Mouse (Mus musculus) A20 (cell line): ENCODE data around the gene Adamtsl3.

Experiments
- DNase-seq: peaks from one replicate; pipeline ENCODE4 v3.0.0-alpha.2; 2011; ENCODE audit warnings: low read depth, low spot score

Adamtsl3 gene

DNA sequence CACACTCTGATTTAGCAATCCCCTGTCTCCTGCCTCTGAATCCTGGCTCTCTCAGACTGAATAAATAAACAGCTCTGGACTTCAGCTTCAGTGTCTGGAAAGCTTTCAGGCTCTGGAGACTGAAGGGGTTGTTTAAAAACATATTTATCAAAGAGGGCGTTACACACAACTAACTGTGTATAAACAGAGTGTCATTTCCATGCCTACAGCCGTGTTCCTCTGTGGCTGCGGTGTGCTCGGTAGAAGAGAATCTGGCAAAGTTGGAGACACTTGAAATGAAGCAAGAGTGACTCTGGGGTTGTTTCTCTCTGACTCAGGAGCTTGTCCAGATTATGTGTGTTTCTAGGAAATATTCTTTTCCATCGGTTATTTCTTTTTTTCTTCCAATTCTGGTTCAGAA is 167.0 kb downstream of the Adamtsl3 start:
- no peak for DNase-seq

DNA sequence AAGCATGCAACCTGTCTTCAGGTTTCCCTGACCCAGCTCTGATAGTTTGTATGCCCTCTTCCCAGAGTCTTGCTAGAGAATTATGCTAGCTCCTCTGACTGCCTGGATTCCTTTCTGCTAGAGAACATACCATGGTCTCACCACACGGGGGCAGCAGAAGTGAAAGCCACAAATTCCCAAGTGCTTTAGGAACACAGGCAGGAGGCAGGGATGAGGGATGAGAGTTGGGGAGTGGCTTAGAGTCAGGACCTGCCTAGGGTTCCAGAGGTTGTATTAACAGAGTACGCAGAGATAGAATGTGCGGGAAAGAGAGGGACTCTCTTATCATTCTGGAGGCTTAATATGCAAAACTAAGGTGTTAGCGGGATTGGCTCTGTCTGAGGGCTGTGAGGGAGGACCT is 168.6 kb downstream of the Adamtsl3 start:
- peak; percentile 17 for DNase-seq

- no peak for DNase-seq
These were observed 195.1 kb downstream of the Adamtsl3 start for GRCm38 (mm10) chr7:82530583-82530982.

DNA sequence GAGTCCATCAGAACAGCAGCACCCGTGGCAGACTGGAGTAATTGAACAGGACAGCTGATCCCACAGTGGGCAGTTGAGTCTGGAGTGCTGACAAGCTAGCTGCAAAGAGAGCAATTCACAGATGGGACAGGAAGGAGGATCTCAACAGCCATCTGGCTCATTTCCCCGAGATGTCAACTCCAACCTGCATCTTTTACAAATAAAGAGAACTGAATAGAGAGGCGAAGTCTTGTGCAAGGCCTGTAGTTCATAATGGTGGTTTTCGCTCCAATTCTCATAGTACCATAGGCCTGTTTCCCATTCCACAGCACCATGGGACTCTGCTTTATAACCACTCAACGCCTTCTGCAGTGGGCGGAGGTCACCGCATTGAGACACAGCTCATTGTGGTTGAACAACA is 195.9 kb downstream of the Adamtsl3 start:
- DNase-seq, result no peak

GRCm38 (mm10) chr7:82533188-82533587 is 197.7 kb downstream of the Adamtsl3 start:
- DNase-seq, result peak; percentile 34

DNA sequence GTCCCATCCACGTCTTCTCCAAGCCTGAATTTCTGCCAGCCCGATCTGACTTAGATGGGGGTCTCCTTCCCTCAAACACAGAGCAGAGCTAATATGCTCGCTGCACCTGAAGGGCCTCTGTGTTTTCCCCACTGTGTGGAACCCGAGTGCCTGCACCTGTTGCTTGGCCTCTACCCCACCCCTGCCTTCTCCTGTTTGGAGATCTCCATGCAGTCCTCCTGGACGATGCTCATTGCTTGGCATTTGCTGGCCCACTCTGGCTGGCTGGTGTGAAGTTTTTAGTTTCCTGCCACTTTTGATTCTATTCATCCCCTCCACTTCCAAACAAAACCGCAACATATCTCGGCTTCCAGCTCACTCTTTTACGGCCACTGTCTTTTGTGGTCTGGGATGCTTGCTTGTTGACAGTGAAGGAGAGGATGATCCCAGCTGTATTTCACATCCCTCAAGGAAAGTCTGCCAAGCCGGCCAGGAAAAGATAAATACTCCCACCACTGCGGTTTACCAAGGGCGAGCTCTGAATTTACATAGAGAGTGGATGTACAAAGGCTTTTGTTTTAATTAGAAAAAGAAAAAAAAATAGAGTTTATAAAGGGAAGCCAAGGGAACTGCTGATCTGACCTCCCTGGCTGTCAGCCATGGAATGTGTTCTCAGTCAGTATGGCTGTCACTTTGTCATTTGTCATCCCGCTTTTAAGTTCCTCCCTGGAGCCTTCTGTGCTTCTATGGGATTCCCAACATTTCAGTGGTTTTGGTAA is 198.4 kb downstream of the Adamtsl3 start:
- DNase-seq, result no peak

GRCm38 (mm10) chr7:82544390-82544919 is 209.0 kb downstream of the Adamtsl3 start:
- no peak for DNase-seq

DNA sequence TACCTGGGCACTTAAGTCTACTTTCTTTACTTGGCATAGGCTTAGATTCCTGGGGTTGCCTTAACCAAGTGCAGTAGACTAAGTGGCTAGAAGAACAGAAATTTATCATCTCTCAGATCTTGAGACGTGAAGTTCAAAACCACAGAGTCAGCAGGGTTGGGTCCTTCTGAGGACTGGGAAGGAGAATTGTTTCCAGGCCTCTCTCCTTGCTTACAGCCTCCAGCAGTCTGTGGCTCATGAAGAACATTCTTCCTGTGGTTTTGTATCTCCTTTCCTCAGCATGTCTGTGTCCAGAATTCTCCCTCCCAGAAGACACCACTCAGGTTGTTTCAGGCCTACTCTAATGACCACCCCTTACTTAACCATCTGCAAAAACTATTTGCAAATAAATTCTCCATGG is 216.5 kb downstream of the Adamtsl3 start:
- no peak for DNase-seq

DNA sequence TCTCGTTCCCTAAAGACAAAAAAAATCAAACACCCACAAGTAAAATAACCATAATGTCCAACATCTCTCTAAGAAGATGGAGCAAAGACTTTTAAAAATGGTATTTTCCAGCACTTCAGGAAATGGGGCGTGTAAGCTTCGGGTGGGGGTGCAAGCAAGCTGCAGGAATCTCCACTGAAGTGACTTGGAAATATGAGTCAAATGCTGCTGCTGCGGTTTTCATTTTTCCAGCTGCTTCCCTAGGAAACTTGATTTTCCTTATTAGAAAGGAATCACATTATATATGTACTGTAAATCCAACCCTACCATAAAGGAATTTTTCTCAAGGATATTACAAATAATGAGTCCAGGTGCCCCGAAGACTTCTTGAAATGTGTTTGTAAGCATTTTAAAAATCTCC is 220.3 kb downstream of the Adamtsl3 start:
- DNase-seq, result no peak

DNA sequence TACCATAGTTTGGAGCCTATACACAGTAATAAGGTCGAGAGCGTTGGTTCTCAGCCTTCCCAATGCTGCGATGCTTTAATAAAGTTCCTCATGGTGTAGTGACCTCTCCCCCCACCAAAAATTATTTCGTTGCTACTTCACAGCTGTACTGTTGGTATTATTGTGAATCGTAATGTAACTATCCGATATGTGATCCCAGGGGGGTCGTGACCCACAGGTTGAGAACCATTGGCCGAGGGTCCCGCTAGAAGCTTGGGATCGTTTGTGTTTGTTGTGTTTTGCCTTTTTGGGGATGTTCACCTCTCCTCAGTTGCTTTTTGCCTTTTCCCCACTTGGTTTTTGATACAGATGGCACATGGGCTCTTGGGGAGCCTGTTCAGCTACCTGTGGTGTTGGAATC is 220.9 kb downstream of the Adamtsl3 start:
- DNase-seq, result no peak

GRCm38 (mm10) chr7:82557111-82557510 is 221.6 kb downstream of the Adamtsl3 start:
- DNase-seq, result no peak

- peak; percentile 34 for DNase-seq
These were observed 231.2 kb downstream of the Adamtsl3 start for GRCm38 (mm10) chr7:82566688-82567087.

DNA sequence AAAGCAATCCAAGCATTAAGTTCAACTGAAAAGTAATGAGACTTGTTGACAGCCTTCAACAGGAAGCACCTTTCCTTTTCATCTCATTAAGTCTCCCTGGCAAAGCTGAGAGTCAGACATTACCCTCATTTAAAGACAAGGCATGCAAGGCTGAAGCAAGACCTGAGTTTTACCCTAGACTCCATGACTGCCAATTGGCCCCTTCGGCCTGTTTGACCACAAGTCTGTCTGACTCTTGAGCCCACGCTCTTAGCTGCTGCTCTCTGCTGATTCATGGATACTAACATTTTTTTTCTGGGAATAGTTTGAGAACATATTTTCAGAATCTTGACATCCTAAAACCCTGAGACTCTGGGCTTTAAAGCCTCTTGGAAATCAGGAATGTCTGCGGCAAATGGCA is 232.3 kb downstream of the Adamtsl3 start:
- no peak for DNase-seq

DNA sequence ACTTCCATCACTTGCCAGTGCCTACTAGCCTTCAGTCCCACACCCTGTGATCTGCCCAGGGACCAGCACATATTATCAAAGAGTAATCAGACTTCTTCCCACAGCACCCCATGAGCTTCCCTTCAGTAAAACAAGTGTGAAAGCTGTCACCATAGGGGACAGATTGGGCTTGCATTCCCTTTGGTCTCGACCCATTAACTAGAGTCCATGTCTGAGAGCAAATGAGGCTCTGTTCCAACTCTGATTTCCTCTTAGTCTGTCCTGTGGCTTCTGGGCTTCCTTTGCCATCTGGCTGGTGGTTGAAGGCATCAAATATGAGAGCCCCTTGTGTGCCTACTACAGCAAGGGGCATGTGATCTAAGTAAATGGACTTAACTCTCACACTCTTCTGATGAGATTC is 237.5 kb downstream of the Adamtsl3 start:
- no peak for DNase-seq

DNA sequence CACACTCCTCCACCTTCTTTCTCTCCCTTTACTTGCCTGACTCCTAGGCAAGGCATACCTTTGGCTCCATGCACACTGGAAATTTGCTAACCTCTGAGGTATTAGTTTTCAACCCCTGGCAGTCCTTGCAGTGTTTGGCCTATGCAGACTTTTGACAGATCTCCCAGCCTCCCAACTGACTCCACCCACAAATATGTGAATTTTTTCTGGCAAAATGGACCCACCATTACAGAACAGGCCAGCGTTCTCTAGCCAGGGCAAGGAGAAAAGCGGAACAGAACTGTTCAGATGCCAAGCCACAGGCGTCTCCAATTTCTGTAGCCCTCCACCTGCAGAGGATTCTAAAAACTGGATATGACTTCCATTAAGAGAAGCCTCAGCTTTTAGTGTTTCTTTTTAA is 244.5 kb downstream of the Adamtsl3 start:
- no peak for DNase-seq

- peak; percentile 10 for DNase-seq
These were observed 246.3 kb downstream of the Adamtsl3 start for GRCm38 (mm10) chr7:82581802-82582201.

GRCm38 (mm10) chr7:82582534-82582933 is 247.0 kb downstream of the Adamtsl3 start:
- no peak for DNase-seq

DNA sequence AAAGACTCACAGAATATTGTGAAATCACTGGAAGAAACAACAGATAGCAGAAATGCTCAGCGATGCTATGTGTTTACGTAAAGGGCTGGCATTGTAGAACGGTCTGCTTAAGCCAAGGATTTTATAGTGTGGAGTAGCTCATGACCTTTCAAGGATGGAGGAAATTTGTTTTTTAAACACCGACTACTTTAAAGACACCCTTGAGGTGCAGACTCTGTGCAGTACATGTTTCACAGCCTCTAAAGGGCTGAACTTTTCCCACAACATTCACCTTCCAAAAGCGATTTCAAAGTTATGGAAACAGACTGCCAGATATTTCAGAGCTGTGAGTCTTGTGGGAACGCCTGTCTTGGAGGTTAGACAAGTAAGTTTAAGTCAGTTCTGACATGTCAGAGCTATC is 255.4 kb downstream of the Adamtsl3 start:
- DNase-seq, result no peak

- no peak for DNase-seq
These were observed 266.5 kb downstream of the Adamtsl3 start for GRCm38 (mm10) chr7:82602008-82602407.

DNA sequence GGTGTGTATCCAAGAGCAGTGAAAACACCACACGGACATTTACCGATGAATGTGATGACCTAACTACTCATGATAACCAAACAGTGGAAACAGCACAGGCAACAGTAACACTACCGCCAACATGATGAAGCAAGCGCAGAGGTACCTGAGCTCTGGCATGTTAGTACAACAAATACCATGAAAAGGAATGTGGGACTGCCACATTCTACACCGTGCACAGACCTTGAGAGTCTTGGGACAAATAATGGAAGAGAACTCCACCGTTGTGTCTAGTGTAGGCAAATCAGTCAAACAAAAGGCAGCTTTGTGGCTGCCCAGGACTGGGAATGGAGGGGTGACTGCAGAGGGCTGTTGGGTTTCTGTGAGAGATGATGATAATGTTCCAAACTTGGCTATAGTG is 269.9 kb downstream of the Adamtsl3 start:
- DNase-seq, result no peak

GRCm38 (mm10) chr7:82609629-82610028 is 274.1 kb downstream of the Adamtsl3 start:
- DNase-seq, result peak; percentile 11

DNA sequence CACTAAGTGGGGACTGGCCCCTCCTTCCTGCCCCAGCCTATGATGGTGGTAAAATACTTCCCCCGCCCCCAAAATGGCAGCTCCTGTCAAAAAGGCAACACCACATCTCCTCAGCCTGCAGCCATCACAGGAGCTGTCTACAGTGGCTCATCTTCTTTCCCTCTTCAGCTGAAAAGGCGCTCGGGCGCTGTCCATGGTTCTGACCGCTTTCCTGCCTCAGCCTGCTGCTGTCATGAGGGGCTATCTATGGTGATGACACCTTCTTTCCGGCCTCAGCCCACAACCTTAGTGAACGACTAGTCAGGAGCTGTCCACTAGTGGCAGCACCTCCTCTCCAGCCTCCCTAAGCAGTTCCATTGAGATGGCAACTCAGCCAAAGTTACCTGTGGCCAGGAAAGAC is 289.8 kb downstream of the Adamtsl3 start:
- DNase-seq, result peak; percentile 56

DNA sequence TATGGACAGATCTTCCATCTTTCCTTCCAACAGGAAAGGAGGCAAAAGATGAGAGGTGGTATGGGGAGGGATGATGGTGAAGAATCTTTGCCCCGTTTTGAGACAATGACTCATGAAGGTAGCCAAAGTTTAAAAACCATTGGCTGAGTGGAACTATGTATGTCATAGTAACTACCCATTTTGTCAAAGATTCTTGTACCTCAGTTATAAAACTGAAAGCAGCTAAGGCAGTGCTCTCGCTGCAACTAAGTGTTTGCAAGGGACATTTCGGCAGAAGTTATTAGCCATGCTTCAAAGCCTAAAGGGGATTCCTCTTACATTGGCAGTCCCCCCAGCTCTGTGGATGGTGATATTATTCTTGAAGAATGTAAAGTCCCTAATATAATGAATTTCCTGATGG is 311.7 kb downstream of the Adamtsl3 start:
- peak; percentile 53 for DNase-seq

GRCm38 (mm10) chr7:82647909-82648308 is 312.4 kb downstream of the Adamtsl3 start:
- DNase-seq, result no peak
